Mouse (Mus musculus) neural tube, embryonic 10.5 days (tissue): ENCODE data around the gene Dctpp1.

ENCODE experiments used
- DNase-seq: peaks from one replicate; pipeline ENCODE4 v3.0.0-alpha.2; 2017; ENCODE audit warnings: low spot score; ENCODE audit errors: extremely low spot score

Dctpp1 gene

DNA sequence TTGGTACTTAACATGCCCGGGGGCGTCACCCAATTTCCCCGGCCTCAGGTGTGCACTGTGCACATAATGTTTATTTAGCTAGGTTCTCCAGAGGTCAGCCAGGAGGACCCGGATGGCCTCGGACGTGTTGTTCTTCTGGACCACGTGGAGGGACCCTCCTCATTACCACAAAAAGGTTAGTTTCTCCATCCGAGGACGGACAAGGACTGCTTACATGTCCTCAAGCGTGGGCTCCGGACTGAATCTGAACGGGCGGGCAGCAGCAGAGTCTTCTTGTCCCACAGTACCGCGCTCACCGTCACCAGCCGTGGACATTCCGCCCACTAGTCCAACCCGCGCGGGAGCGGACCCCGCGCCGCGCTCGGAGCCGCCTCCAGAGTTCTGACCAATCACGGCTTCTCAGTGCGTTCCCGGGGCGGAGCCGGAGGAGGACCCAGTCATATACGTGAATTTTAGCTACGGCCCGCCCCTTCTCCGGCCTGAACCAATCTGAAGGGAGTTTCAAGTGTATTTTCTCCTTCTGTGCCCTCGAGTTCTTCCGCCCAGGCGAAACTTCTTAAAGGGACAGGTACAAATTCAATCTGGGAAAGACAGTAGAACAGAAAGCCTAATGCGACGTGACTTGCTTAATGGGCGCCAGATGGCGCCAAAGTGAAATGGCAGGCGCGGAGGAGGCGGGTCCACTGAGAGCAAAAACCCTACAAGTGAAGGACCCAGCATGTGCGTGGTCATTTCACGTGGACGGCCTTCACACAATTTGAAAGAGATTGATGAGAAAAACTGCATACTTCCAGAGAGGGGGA is at the start of gene Dctpp1:
Dctpp1 (minus strand) TSS at position 401 of the 803 bp plus-strand sequence.
- peak; percentile 95 for DNase-seq

DNA sequence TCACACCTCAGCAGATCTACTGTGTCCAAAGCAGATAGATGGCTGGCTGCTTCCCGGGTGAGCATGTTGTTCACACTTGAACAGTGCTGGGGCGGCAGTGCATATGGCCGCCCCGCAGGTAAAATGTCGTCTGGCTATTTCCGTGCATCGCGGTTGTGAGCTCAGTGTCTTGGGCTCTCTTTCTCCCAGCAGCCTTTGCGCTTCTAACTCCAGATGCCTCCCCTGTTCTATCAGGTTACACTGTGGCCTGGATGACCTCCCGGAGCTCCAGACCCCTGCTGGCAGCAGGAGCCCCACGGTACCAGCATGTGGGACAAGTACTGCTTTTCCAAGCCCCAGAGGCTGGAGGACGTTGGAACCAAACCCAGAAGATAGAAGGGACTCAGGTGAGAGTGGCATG is 49.4 kb upstream of the Dctpp1 start:
- no peak for DNase-seq

DNA sequence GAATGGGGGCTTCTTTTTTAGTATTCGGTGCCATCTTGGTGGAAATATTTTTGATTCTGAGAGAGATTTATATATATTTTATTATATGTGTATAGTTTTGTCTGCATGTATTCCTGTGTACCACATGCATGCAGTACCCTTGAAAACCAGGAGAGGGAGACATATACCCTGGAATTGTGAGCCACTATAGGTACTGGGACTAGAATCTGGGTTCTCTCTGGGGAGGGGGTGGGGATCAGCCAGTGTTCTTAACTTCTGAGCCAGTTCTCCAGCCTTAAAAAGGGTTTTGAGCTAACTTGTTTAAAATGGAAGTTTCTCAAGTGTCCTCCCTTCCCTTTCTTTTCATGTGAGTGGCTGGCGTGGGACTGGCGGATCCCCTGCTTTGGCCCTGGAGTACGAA is 48.4 kb upstream of the Dctpp1 start:
- peak; percentile 60 for DNase-seq

DNA sequence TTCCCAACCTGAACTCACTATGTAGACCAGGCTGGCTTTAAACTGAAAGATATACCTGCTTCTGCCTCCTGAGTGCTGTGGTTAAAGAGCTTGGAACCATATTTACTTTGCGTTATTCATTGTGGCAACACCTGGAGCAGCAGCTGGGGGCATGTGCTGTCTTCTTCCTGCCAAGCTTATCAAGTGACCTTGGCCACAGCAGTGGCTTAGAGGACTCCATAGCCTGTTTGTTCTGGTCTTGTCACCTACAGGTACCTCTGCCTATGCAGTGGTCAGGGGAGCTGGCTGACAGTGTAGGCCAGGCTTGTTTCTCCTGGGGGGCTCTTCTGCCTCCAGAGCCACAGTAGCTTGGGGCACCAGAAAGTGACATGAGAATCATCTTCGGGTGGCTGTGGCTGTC is 47.9 kb upstream of the Dctpp1 start:
- DNase-seq: no peak

DNA sequence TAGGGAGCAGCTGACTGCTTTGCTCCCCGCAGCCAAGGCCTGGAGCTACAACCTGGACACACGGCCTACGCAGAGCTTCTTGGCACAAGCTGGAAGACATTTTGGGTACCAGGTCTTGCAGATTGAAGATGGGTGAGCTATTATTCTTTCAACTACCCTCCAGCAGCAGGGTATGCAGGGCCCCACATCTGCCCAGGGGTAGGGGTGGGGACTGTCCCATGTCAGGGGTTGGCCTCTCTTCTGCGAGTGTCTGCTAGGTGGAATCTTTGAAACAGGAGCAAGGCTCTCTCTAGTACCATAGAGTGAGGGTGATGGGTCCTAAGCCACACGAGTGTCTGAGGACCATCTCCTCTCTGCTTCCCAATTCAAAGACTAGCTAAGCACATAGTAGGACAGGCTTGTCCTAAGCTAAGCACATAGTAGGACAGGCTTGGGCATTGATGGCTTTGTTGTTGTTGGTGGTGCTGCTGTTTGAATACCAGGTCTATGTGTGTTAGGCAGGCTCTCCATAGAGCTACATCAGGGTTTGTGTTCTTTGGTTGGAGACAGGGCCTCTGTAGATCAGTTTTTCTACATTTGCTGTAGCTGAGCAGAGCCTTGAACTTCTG is 37.2 kb upstream of the Dctpp1 start:
- DNase-seq: no peak

DNA sequence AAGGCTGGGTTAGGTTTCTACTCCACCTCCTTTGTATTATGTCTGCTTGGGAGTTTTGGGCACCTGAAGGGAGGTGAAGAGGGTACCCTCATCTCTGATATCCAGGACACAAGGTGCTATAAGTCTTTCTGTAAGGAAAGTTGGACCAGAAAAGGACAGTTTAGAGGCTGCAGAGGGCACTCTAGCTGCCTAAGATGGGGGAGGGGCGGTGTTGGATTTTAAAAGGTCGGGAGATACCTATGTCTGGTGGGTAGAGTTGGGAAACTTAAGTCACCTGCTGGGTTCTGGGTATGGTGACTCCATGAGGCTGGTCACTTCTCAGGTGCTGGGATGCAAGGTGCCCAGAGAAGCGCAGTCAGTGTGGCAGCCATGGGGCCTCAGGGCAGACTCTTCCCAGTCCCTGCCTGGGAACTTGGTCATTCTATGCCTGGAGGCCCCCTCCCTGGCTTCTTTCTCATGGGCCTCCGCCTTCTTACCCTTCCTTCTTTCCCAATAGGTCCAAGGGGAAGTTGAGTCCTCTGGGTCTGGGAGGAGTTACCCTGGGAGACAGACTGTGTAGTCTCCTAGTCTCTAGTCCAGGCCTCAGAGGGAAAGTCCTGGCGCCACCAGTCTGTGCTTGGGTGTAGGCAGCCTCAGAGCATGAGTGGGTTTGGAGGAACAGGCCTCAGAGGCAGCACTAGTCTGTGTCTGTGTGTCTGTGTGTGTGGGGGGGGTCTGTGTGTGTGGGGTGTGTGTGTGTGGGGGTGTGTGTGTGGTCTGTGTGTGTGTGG is 36.5 kb upstream of the Dctpp1 start:
- DNase-seq: no peak

DNA sequence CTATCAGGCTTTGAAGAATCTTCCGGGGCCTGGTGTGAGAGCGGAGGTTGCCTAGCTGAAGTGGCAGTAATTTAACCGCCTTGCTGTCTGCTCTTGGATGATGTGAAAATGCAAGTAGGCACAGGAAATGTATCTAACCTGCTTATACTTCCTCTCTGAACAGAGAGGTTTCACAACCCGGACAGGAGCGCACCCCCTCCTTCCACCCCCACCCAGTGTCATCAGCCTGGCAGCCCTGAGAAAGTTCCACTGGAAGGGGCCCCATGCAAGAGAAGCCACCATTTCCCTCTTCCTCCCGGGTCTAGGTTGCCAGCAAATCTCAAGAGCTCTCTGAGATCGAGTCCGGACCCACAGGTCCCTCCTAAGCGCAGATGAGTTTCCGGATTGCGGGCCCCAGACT is 35.6 kb upstream of the Dctpp1 start, which contains the start of gene Itgal:
Itgal (plus strand) TSS at position 163 of the 400 bp plus-strand sequence.
- no peak for DNase-seq

DNA sequence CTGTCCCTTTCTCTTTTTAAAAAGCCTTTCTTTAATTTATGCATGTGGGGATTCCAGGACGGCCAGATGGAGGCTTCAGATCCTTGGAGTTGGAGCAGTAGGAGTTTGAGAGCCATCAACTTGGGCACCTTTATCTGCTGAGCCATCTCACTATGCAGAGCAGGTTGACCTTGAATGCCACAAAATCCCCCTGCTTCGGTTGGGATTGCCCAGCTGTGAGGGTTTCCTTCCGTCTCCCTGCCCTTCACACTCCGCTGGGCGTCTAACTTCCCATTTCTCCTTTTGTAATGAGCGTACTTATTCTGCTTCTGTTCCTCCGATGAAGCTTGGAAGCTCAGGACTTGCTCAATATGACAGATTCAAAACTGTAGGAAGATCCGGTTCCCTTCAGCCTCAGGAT is 29.6 kb upstream of the Dctpp1 start:
- no peak for DNase-seq

DNA sequence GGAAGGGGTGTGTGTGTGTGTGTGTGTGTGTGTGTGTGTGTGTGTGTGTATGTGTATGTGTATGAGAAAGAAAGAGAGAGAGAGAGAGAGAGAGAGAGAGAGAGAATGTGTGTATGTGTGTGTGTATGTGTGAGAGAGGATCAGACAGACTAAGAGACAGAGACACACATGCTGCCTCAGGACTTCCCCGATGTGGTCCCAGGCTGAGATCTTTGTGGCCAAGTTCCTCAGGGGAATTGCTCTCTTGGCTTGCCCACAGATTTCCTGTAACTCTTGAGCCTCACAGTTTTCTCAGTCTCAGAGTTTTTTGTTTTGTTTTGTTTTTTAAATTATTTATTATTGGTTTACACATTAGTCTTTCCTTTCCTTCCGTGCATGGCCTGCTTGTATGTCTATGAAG is 28.8 kb upstream of the Dctpp1 start:
- no peak for DNase-seq

DNA sequence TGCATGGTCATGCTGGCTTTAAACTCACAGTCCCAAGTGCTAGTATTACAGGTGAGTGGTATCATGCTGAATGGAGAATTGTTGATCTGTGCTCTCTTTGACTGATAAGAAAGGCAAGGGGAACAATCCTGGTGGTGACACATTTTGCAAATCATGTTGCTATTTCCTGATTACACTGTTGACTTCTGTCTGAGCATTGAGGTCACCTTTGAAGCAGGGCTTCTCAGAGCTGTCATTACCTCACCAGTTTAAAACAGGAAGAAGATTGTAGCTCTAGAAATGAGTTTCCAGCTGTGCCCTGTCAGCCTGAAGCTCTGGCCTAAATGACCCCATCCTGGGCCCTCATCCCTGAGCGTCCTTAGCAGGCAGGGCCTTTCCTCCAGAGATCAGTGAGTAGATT is 27.4 kb upstream of the Dctpp1 start:
- no peak for DNase-seq

DNA sequence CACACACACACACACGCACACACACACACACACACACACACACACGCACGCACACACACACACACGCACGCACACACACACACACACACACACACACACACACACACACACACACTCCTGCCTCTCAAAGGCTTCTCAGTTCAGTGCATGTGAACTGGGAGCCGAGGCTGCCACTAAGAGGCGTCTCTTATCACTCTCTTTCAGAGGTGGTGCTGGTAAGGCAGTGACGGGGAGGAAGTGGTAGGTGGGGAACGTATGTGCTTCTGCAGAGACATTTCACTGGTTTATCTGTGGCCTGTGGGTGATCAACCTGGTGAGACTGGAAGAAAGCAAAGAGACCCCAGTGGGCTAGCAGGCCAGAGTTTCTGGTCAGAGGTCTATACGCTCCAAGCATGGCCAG is 24.6 kb upstream of the Dctpp1 start:
- DNase-seq: no peak

DNA sequence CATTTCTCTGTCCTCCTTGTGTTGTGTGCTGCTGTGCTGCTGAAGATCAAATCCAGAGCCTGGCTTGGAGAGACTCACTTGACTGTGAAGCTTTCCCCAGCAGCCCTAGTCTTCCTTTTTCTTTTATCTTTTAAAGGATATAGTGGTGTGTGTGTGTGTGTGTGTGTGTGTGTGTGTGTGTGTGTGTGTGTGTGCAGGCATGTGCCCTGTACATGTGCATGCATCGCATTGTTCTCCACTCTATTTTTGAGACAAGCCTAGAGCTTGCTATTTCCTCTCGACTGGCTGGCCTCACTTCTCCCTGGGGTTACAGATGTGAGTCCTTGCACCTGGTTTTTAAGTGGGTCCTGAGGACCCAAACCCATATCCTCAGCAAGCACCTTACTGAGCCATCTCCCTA is 21.7 kb upstream of the Dctpp1 start:
- no peak for DNase-seq

DNA sequence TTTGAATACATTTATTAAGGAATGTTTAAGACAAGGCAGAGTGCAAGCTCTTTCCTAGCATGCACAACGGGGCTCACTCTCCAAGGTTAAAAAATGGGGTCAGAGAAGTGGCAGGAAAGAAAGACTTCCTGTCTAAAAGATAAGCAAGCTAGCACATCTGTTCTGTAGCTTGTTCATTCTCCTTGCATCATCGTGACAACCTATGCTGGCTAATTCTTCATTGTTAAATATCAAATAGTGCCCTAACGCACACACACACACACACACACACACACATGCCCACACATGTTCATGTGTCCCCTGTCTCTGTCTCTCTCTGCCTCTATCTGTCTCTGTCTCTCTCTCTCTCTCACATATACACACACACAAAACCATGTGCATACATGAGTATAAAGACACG is 20.6 kb upstream of the Dctpp1 start:
- no peak for DNase-seq

DNA sequence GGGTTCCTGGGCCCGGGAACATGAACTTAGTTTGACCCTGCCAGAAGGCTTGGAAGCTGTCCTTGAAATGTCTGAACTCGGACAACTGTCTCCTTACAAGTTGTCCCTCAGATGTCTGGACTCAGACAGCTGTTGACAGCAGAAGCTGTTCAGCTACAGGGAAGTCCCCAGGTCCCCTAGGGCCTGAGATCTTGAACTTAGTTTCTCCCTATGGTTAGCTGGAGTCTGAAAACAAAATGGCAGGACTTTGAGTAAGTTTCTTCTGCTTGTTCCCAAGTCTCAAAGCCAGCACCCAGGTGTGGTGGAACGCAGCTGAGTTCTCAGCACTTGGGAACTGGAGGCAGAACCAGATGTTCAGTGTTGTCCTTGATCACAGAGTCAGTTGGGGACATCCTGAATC is 19.6 kb upstream of the Dctpp1 start:
- no peak for DNase-seq

DNA sequence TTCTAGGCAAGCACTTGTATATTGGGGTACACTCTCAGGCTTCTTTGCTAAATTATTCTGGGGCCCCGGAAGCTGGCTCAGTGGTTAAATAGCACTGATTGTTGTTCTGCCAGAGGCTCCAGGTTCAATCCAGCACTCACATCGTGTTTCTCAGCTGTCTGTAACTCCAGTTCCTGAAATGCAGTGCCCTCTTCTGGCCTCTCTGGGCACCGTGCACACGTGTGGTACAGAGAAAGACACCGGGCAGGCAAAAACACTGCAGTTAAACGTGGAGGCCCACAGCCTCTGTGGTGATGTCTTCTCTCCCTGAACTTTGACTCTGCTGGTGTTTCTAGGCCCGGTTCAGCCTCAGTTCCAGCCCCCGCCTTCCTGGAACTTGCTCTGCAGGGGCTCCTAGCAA is 17.8 kb upstream of the Dctpp1 start:
- DNase-seq: peak; percentile 23

DNA sequence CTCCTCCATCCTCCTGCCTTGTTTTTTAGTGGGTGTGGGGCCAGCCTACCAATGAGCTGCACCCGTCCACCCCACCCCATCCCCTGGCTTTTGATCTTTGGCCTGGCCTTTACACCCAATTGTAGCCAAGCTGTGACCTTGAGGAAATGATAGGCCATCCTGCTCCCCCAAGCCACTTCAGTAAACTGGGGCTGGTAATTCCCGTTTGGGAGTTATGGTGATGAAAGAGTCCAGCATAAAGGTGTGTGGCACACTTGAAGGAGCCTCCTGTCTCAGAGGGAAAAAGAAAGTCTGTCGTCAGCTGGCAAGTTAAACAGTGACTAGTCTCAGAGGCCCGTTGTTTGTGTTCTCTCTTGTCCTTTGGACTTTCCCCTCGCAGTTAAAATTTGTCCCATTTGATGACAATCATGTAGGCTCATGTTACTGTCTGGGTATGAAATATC is 16.0 kb upstream of the Dctpp1 start:
- no peak for DNase-seq

DNA sequence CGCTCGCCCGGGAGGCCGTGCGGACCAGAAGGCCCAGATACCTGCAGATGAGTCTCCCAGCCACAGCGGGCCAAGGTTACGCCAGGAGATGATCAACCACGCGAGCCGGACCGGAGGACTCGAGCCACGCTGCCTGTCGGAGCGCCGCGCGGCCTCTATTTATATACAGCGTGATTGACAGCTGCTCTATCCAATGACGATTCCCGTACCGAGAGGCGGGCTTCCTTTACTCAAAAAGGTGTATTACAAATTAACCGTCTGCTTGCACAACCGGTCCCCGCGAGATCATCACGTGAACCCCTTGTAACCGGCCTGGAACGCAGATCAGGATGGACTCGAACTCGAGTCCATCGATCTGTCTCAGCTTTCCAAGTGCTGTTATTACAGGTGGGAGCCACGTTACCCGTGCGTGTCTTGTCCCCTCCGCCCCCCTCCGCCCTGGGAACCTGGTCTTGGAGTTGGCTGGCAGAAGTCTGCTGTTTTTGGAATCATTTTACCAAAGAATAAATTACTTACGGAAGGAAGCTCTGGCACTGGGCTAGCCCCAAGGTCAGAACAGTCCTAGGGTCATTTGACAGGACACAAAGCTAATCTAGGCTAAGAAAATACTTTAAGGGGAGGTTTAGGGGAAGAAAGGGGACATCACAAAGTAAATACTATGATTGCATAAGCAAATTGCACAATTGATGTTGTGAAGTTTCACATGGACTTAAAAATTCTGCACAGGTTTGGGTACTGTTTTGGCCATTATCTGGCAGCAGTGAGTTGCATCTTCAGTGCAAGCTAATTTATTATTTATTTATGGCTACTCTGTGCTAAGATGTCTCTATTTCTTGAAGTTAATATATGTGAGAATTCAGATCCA is 13.6 kb upstream of the Dctpp1 start, which contains the start of gene Sephs2:
Sephs2 (minus strand) TSS at position 131 of the 865 bp plus-strand sequence.
- DNase-seq: peak; percentile 93

DNA sequence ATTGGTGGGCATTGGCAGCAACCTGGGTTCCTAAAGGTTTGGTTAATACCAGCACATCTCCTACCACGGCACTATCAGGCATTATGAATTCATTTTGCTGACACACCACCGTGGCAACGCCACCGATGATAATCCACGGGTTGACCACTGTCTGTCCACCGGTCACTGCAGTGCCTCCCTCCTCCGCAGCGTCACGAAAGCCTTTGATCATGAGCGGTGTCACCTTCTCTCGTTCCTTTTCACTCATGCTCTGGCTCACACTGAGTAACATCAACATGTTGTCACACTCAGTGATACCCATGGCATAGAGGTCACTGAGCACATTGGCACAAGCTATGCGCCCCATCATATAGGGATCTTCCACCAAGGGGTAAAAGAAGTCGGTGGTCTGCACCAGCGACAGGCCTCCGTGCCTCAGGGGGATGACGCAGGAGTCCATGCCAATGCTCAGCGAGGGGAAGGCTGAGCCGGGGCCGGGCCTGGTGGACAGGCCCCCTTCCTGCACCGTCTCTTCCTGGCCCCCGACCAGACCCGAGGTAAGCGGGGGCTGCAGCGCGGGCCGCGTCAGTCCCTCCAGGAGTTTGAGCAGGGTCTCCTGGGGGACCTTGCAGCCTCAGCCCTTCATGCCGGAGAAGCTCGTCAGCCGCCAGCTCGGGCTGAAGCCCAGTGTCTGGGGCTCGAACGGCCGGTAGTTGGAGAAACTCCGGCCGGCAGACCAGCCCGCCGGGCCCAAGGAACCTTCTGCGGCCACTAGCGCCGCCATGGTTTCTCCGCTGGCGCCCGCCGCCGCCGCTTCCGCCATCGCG is 12.8 kb upstream of the Dctpp1 start:
- DNase-seq: no peak

DNA sequence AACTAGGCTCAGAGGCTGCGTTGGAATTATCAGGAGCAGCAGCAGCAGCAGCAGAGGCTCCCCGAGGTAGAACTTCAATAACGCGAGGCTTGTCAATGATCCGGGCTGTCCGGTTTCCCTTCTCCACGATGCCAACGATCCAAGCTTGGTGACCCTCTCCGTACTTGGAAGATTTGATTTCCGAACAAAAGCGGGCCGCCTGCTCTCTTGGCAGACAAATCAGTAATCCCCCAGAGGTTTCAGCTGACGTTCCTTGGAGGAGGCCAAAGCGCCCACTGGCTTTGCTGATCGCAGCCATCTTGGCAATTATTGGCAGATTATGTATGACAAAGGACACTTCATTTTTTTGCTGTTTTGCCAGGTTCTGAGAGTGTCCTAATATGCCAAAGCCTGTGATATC is 12.1 kb upstream of the Dctpp1 start:
- DNase-seq: no peak

DNA sequence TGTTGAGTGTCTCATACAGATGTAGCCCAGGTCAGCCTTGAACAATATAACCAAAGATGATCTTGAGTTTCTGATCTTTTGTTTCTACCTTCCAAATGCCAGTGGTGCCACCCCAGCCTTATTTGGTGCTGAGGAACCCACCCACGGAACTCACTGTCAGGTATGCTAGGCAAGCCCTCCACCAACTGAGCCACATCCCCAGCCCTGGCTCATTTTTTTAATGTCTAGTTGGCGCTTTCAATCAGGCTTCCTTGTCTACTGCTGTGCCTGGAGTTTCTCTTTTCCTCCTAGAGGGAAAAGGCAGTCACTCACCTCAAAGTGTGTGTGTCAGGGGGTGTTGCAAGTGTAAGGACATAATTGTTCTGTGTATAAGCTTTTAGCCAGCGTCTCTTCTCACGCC is 10.6 kb upstream of the Dctpp1 start:
- no peak for DNase-seq
